10 mouse cellular contexts compared by ENCODE assay signal in the genomic region with DNA sequence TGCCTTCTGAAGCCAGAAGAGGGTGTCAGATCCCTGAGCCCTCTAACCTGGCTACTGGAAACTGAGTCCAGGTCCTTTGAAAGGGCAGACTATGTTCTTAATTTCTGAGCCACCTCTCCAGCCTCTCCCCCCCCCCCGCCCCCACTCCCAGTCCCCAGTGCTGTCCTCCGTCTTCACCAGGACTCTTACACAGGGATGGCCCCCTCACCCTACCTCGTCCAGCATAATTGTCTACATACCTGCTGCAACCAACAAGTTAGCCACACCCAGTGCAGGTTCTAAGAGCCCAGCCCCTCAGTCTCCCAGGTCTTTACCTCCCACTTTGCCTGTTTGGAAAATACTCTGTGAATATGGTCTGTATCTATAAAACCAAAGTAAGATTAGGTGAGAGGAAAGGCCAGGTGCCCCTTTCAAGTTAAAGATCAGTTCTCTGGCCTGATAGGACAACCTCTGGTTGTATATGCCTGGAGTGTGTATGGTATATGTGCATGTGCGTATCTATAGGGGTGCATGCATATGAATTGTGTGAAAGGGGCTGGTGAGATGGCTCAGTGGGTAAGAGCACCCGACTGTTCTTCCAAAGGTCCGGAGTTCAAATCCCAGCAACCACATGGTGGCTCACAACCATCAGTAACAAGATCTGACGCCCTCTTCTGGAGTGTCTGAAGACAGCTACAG. TPM values are rescaled to one million over a fixed set of nuclear protein-coding genes. Genes with fewer than 3 reads are reported as not detected.
DNase-seq lines count a peak whose midpoint lies in the region; ATAC-seq lines count a peak whose summit lies in the region.
"Had no signal": no experiment of that assay in that cellular context is flagged by ENCODE, and none has a peak within 500 bp of the region (broad histone marks: within the 10 kb centered on the region; RNA-seq: fewer than 3 reads in every experiment).

No protein-coding gene starts in this region.

- DNase-seq in hindbrain, embryonic 14.5 days (ENCODE audit: low spot score) = no peak
- no peak for DNase-seq in neural tube, embryonic 10.5 days (ENCODE audit: extremely low spot score, low spot score)
- DNase-seq in limb, embryonic 10.5 days (ENCODE audit: low spot score) = no peak
- no peak for DNase-seq in embryo, embryonic 10 days (ENCODE audit: low spot score)
- DNase-seq in layer of hippocampus, postnatal 36 days = no peak
- DNase-seq: kidney, adult 2 months; liver, embryonic 13.5 days; thymus, postnatal 36 days had no signal

- no peak overlapping the region for H3K4me2 ChIP-seq in hindbrain, embryonic 13.5 days
- no peak overlapping the region for H3K4me2 ChIP-seq in hindbrain, embryonic 14.5 days (replicated peaks)
- H3K4me2 ChIP-seq in neural tube, embryonic 12.5 days (replicated peaks) = 0 out of 2 replicates have a peak overlapping the region, but pooled peaks have one; percentile 17

- H3K36me3 ChIP-seq in hindbrain, embryonic 13.5 days = 0 out of 2 replicates have a peak, but pooled peaks cover 5% of the 10 kb centered on the region
- peaks cover 5% of the 10 kb centered on the region for H3K36me3 ChIP-seq in hindbrain, embryonic 14.5 days (replicated peaks; ENCODE audit: control insufficient read depth, insufficient read depth)
- H3K36me3 ChIP-seq in neural tube, embryonic 12.5 days = no peaks in the 10 kb centered on the region
- no peaks in the 10 kb centered on the region for H3K36me3 ChIP-seq in limb, embryonic 10.5 days
- H3K36me3 ChIP-seq: liver, embryonic 13.5 days had no signal

- H3K4me1 ChIP-seq in hindbrain, embryonic 13.5 days (replicated peaks) = peaks cover 20% of the 10 kb centered on the region
- peaks cover 15% of the 10 kb centered on the region; the same call in 1 of the 2 replicates for H3K4me1 ChIP-seq in hindbrain, embryonic 14.5 days (replicated peaks; ENCODE audit: control insufficient read depth, insufficient read depth, low read length)
- peaks cover 16% of the 10 kb centered on the region for H3K4me1 ChIP-seq in neural tube, embryonic 12.5 days
- H3K4me1 ChIP-seq in limb, embryonic 10.5 days = peaks cover 55% of the 10 kb centered on the region

- H3K4me3 ChIP-seq in hindbrain, embryonic 13.5 days = 0 out of 2 replicates have a peak overlapping the region, but pooled peaks have one; percentile 8
- H3K4me3 ChIP-seq in hindbrain, embryonic 14.5 days (replicated peaks; ENCODE audit: low read length) = no peak overlapping the region
- no peak overlapping the region for H3K4me3 ChIP-seq in neural tube, embryonic 12.5 days
- H3K4me3 ChIP-seq in limb, embryonic 10.5 days = 0 out of 2 replicates have a peak overlapping the region, but pooled peaks have one; percentile 65

- 74% methylated on average over 6 of the region's 7 CpGs for WGBS in hindbrain, embryonic 13.5 days
- 75% methylated on average over 7 of the region's 7 CpGs for WGBS in hindbrain, embryonic 14.5 days
- WGBS in neural tube, embryonic 12.5 days = 81% methylated on average over 7 of the region's 7 CpGs
- 71% methylated on average over 6 of the region's 7 CpGs for WGBS in limb, embryonic 10.5 days

- H3K27me3 ChIP-seq in hindbrain, embryonic 13.5 days = 0 out of 2 replicates have a peak, but pooled peaks cover 3% of the 10 kb centered on the region
- no peaks in the 10 kb centered on the region for H3K27me3 ChIP-seq in hindbrain, embryonic 14.5 days (ENCODE audit: control insufficient read depth, insufficient read depth, low read length)
- H3K27me3 ChIP-seq in neural tube, embryonic 12.5 days (replicated peaks) = no peaks in the 10 kb centered on the region
- peaks cover 4% of the 10 kb centered on the region; the same call in 1 of the 2 replicates for H3K27me3 ChIP-seq in limb, embryonic 10.5 days (ENCODE audit: low read depth, poor library complexity, severe bottlenecking)

- H3K27ac ChIP-seq in hindbrain, embryonic 13.5 days = no peak overlapping the region
- H3K27ac ChIP-seq in hindbrain, embryonic 14.5 days = no peak overlapping the region
- H3K27ac ChIP-seq in neural tube, embryonic 12.5 days = no peak overlapping the region
- H3K27ac ChIP-seq in limb, embryonic 10.5 days = peak overlapping the region; percentile 95
- H3K27ac ChIP-seq: liver, embryonic 13.5 days had no signal

- no peak overlapping the region for H3K9ac ChIP-seq in hindbrain, embryonic 13.5 days
- H3K9ac ChIP-seq in hindbrain, embryonic 14.5 days = no peak overlapping the region
- no peak overlapping the region for H3K9ac ChIP-seq in neural tube, embryonic 12.5 days

- no peak for ATAC-seq in hindbrain, embryonic 13.5 days (ENCODE audit: low FRiP score)
- no peak for ATAC-seq in hindbrain, embryonic 14.5 days (ENCODE audit: low FRiP score)
- ATAC-seq in neural tube, embryonic 12.5 days (ENCODE audit: low FRiP score, low read depth) = no peak

- H3K9me3 ChIP-seq in hindbrain, embryonic 13.5 days = no peaks in the 10 kb centered on the region
- H3K9me3 ChIP-seq in hindbrain, embryonic 14.5 days (ENCODE audit: control insufficient read depth, low read length) = no peaks in the 10 kb centered on the region
- H3K9me3 ChIP-seq in neural tube, embryonic 12.5 days = no peaks in the 10 kb centered on the region
- no peaks in the 10 kb centered on the region for H3K9me3 ChIP-seq in limb, embryonic 10.5 days (replicated peaks)
- H3K9me3 ChIP-seq: liver, embryonic 13.5 days had no signal

RNA-seq across cellular contexts. Expression of gene Ier2, which starts 21.9 kb away (rescaled TPM):
- polyA plus RNA-seq in hindbrain, embryonic 13.5 days (2015; fragmentation: Nextera tagmentation; extraction: Ambion mirVana) = 26.1 and 32.2 TPM in 2 replicates
- 17.4 and 20.1 TPM in 2 replicates for polyA plus RNA-seq in hindbrain, embryonic 14.5 days (2014; fragmentation: Nextera tagmentation; extraction: Ambion mirVana)
- 72.4 and 72.8 TPM in 2 replicates for polyA plus RNA-seq in neural tube, embryonic 12.5 days (2016; fragmentation: Nextera tagmentation; extraction: Ambion mirVana)
- polyA plus RNA-seq in limb, embryonic 10.5 days (2016; fragmentation: Nextera tagmentation; extraction: Ambion mirVana) = 199 and 229 TPM in 2 replicates
- total RNA-seq in layer of hippocampus, postnatal 36 days (2021) = 1 to 10 TPM; 7.2 to 7.6 TPM

RNA-seq across cellular contexts. Expression of gene Trmt1, which starts 45.4 kb away (rescaled TPM):
- 51.9 and 60.3 TPM in 2 replicates for polyA plus RNA-seq in hindbrain, embryonic 13.5 days (2015; fragmentation: Nextera tagmentation; extraction: Ambion mirVana)
- polyA plus RNA-seq in hindbrain, embryonic 14.5 days (2014; fragmentation: Nextera tagmentation; extraction: Ambion mirVana) = 55.2 and 62.1 TPM in 2 replicates
- 58.5 and 59.1 TPM in 2 replicates for polyA plus RNA-seq in neural tube, embryonic 12.5 days (2016; fragmentation: Nextera tagmentation; extraction: Ambion mirVana)
- polyA plus RNA-seq in limb, embryonic 10.5 days (2016; fragmentation: Nextera tagmentation; extraction: Ambion mirVana) = 71.7 and 79.3 TPM in 2 replicates
- total RNA-seq in layer of hippocampus, postnatal 36 days (2021) = 100 to 1,000 TPM in 1 of 2 experiments, 10 to 100 TPM in 1; 95.2 to 115 TPM

RNA-seq across cellular contexts. Expression of gene Nacc1, which starts 46.9 kb away (rescaled TPM):
- polyA plus RNA-seq in hindbrain, embryonic 13.5 days (2015; fragmentation: Nextera tagmentation; extraction: Ambion mirVana) = 13.7 and 14.4 TPM in 2 replicates
- 17.8 and 18.1 TPM in 2 replicates for polyA plus RNA-seq in hindbrain, embryonic 14.5 days (2014; fragmentation: Nextera tagmentation; extraction: Ambion mirVana)
- polyA plus RNA-seq in neural tube, embryonic 12.5 days (2016; fragmentation: Nextera tagmentation; extraction: Ambion mirVana) = 17.2 and 19.2 TPM in 2 replicates
- 31.7 and 32.0 TPM in 2 replicates for polyA plus RNA-seq in limb, embryonic 10.5 days (2016; fragmentation: Nextera tagmentation; extraction: Ambion mirVana)
- total RNA-seq in layer of hippocampus, postnatal 36 days (2021) = 10 to 100 TPM; 85.9 to 92.2 TPM

Comparison
In these comparisons a context has a peak if more than half of its experiments do, and no peak if none do; other contexts are left out.
1. H3K4me3 ChIP-seq: peak in hindbrain, embryonic 13.5 days (single experiment) and limb, embryonic 10.5 days (single experiment); none in hindbrain, embryonic 14.5 days (single experiment) and neural tube, embryonic 12.5 days (single experiment).